Mouse (Mus musculus) liver, adult 2 months (tissue): ENCODE measurements around the gene Srrd. TPM values are rescaled to one million over a fixed set of nuclear protein-coding genes. Genes with fewer than 3 reads are reported as not detected.
A peak's percentile ranks its signal among the peaks of the same experiment; 100 is the strongest.

Experiments used
- DNase-seq: peaks from one replicate; pipeline ENCODE4 v3.0.0-alpha.2; 2011; ENCODE audit warnings: low read depth, low spot score; ENCODE audit errors: extremely low read depth
- H3K27ac ChIP-seq: fragments of 200-500 bp; replicated peaks from 2 replicates; pipeline ENCODE4 v1.5.1; 2012; ENCODE audit warnings: low read depth, mild to moderate bottlenecking, control low read depth, inconsistent platforms, low read length; ENCODE audit not compliant: insufficient read depth
- H3K27me3 ChIP-seq: fragments of 200-500 bp; 2 replicates; pipeline ENCODE4 v1.6.1; 2012; ENCODE audit warnings: mild to moderate bottlenecking, moderate library complexity, low read length, inconsistent platforms; ENCODE audit not compliant: control insufficient read depth, insufficient read depth
- H3K36me3 ChIP-seq: fragments of 200-500 bp; 2 replicates; pipeline ENCODE4 v1.6.1; 2012; ENCODE audit warnings: low read length, inconsistent platforms; ENCODE audit not compliant: control insufficient read depth, insufficient read depth
- H3K4me1 ChIP-seq: fragments of 200-500 bp; 2 replicates; pipeline ENCODE4 v1.6.1; 2011; ENCODE audit warnings: low read length; ENCODE audit not compliant: control insufficient read depth, insufficient read depth
- H3K4me3 ChIP-seq: fragments of 200-500 bp; 2 replicates; pipeline ENCODE4 v1.5.1; 2011; ENCODE audit warnings: low read depth, mild to moderate bottlenecking, control low read depth, low read length, moderate library complexity; ENCODE audit not compliant: insufficient read depth
- H3K79me2 ChIP-seq: fragments of 200-500 bp; 2 replicates; pipeline ENCODE4 v1.6.1; 2012; ENCODE audit warnings: inconsistent platforms, mild to moderate bottlenecking, low read length, moderate library complexity; ENCODE audit not compliant: control insufficient read depth, insufficient read depth
- H3K9ac ChIP-seq: fragments of 200-500 bp; 2 replicates; pipeline ENCODE4 v1.6.1; 2012; ENCODE audit warnings: low read depth, mild to moderate bottlenecking, control low read depth, inconsistent platforms, low read length
- CTCF ChIP-seq: fragments of 200-500 bp; IDR thresholded peaks from 2 replicates; pipeline ENCODE4 v1.5.1; 2011; ENCODE audit warnings: low read depth, low read length, control low read depth
- POLR2A ChIP-seq: fragments of 200-500 bp; IDR thresholded peaks from 2 replicates; pipeline ENCODE4 v1.6.1; 2011; ENCODE audit warnings: low read length, control low read depth; ENCODE audit not compliant: insufficient read depth; ENCODE audit errors: extremely low read depth
- WGBS: fragments of 180-500 bp; shearing (Covaris S2); methylation state at CpG from one replicate; pipeline ENCODE4 v1.1.7; 2018; 5-methylcytosine and 5-hydroxymethylcytosine counted together
- polyA plus RNA-seq: library from polyadenylated mRNA; depleted of rRNA; stranded (reverse); fragments of >200 nt; gene quantifications from 2 replicates; pipeline ENCODE4 v1.2.3, GENCODE M21; 2012
- total RNA-seq: library from RNA; depleted of rRNA; stranded (reverse); fragments of >200 nt; gene quantifications from 2 replicates; pipeline ENCODE4 v1.2.3, GENCODE M21; 2014

Srrd gene
- total and polyA plus RNA-seq, 2 experiments = 12.3 to 30.0 TPM

- H3K27ac ChIP-seq = no peak overlapping the region
- H3K9ac ChIP-seq = no peak overlapping the region
- DNase-seq = no peak
- H3K27me3 ChIP-seq = no peaks in the 10 kb centered on the region
- TF ChIP-seq POLR2A (no peak), CTCF (no peak)
- H3K79me2 ChIP-seq = peaks cover 9% of the 10 kb centered on the region; the same call in 1 of the 2 replicates
- peaks cover 16% of the 10 kb centered on the region for H3K4me1 ChIP-seq
- no peak overlapping the region for H3K4me3 ChIP-seq
- H3K36me3 ChIP-seq = peaks cover 6% of the 10 kb centered on the region; the same call in 1 of the 2 replicates
- WGBS = 96% methylated on average over 5 of the region's 5 CpGs
Measured at GRCm38 (mm10) chr5:112305842-112306241, 37.0 kb downstream of the Srrd start.

- Histone ChIP-seq H3K4me3 (no peak overlapping the region), H3K27ac (peak overlapping the region; percentile 64), H3K27me3 (no peaks in the 10 kb centered on the region), H3K36me3 (no peaks in the 10 kb centered on the region), H3K4me1 (peaks cover 44% of the 10 kb centered on the region), H3K9ac (0 out of 2 replicates have a peak overlapping the region, but pooled peaks have one; percentile 22), H3K79me2 (peaks cover 21% of the 10 kb centered on the region)
- TF ChIP-seq POLR2A = no peak
- no peak for TF ChIP-seq CTCF
- WGBS = 10% methylated on average over 5 of the region's 5 CpGs
- peak; percentile 100 for DNase-seq
Measured at GRCm38 (mm10) chr5:112302310-112302709, 40.5 kb downstream of the Srrd start.

GRCm38 (mm10) chr5:112301694-112302093 is 41.1 kb downstream of the Srrd start:
- TF ChIP-seq POLR2A = no peak
- peak; percentile 28; the same call in 1 of the 2 replicates for TF ChIP-seq CTCF
- Histone ChIP-seq H3K79me2 (peaks cover 27% of the 10 kb centered on the region), H3K4me3 (no peak overlapping the region), H3K27me3 (no peaks in the 10 kb centered on the region), H3K36me3 (no peaks in the 10 kb centered on the region), H3K27ac (peak overlapping the region; percentile 62), H3K9ac (peak overlapping the region; percentile 27; the same call in 1 of the 2 replicates), H3K4me1 (peaks cover 50% of the 10 kb centered on the region)
- DNase-seq = no peak
- 61% methylated on average over 4 of the region's 4 CpGs for WGBS

- WGBS = 86% methylated on average over 6 of the region's 6 CpGs
- TF ChIP-seq POLR2A (no peak), CTCF (no peak)
- peak; percentile 27 for DNase-seq
Measured at GRCm38 (mm10) chr5:112300721-112301308, 42.0 kb downstream of the Srrd start.

GRCm38 (mm10) chr5:112300112-112300511 is 42.7 kb downstream of the Srrd start:
- Histone ChIP-seq H3K9ac (no peak overlapping the region), H3K4me1 (peaks cover 64% of the 10 kb centered on the region), H3K79me2 (peaks cover 36% of the 10 kb centered on the region), H3K27me3 (no peaks in the 10 kb centered on the region), H3K36me3 (no peaks in the 10 kb centered on the region), H3K4me3 (no peak overlapping the region), H3K27ac (no peak overlapping the region)
- no peak for DNase-seq
- no peak for TF ChIP-seq POLR2A
- no peak for TF ChIP-seq CTCF
- WGBS = 72% methylated on average over 2 of the region's 2 CpGs

More at GRCm38 (mm10) chr5:112300721-112301308, 42.0 kb downstream of the Srrd start:
- no peaks in the 10 kb centered on the region for H3K36me3 ChIP-seq
- H3K79me2 ChIP-seq = peaks cover 29% of the 10 kb centered on the region
- H3K4me1 ChIP-seq = peaks cover 57% of the 10 kb centered on the region
- H3K27me3 ChIP-seq = no peaks in the 10 kb centered on the region
- H3K27ac ChIP-seq = no peak overlapping the region
- H3K9ac ChIP-seq = no peak overlapping the region
- no peak overlapping the region for H3K4me3 ChIP-seq

- TF ChIP-seq CTCF = no peak
- TF ChIP-seq POLR2A = no peak
- H3K9ac ChIP-seq = no peak overlapping the region
- WGBS = 27% methylated on average over 4 of the region's 4 CpGs
Measured at GRCm38 (mm10) chr5:112299399-112299798, 43.4 kb downstream of the Srrd start.

More at GRCm38 (mm10) chr5:112299399-112299798, 43.4 kb downstream of the Srrd start:
- H3K79me2 ChIP-seq = peaks cover 39% of the 10 kb centered on the region
- H3K36me3 ChIP-seq = no peaks in the 10 kb centered on the region
- H3K27me3 ChIP-seq = no peaks in the 10 kb centered on the region
- peak overlapping the region; percentile 57 for H3K27ac ChIP-seq
- H3K4me3 ChIP-seq = no peak overlapping the region
- peaks cover 71% of the 10 kb centered on the region for H3K4me1 ChIP-seq
- peak; percentile 41 for DNase-seq
